Mouse (Mus musculus): ENCODE data around the gene Cdc6. TPM values are rescaled to one million over a fixed set of nuclear protein-coding genes. Genes with fewer than 3 reads are reported as not detected.
A peak's percentile ranks its signal among the peaks of the same experiment; 100 is the strongest.
"Not testable (repeated sequence)": the region's sequence is repeated elsewhere in the genome, so short reads cannot be mapped to it uniquely, and the experiment has no call there.

Cdc6 gene
- polyA plus RNA-seq, 1 experiment, result 0.82 TPM

DNA sequence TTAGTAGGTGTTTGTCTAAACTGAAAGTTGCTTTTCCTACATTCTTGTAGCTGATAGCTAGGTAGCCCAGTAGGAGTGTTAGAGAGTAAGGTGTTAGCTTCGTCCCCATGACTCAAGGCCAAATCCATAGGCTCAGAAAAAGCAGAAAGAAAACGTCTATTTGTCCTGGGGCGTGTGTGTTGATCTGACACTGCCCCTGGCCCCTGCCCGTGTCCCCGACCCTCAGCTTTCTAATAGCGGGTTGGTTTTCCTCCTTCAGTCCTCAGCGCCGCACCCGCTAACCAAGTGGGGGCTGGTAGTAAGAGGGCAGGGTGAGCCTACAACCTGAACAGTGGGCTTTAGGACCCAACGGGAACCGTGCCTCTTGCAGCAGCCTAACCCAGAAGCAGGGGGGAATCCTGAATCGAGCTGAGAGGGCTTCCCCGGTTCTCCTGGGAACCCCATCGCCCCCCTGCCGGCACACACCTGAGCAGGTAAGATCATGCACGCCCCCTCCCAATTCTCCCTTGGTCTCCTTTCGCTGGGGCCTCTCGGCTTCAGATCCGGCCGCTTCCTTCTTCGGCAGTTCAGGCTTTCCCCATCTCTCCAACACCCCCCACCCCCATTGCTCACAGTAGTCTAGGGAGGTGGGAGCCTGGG, 20.0 kb downstream of the Cdc6 start, which contains the start of gene Rara:
Gene Rara (plus strand): TSS at position 381 of the 639 bp plus-strand sequence.
- H3K4me3 ChIP-seq (replicated peaks), result peak within 1 kb of the TSS; percentile 32
- no peaks in the 10 kb centered on the region for H3K9me3 ChIP-seq (ENCODE audit: control insufficient read depth, low read length)
- H3K4me1 ChIP-seq (ENCODE audit: control insufficient read depth), result peaks cover 32% of the 10 kb centered on the region
- H3K36me3 ChIP-seq (ENCODE audit: control insufficient read depth), result peaks cover 36% of the 10 kb centered on the region
- TF ChIP-seq GATA1 (IDR thresholded peaks at IDR 0.05; ENCODE audit: low read length) (no peak), TAL1 (IDR thresholded peaks at IDR 0.05; ENCODE audit: low read length) (no peak)
- H3K27me3 ChIP-seq (ENCODE audit: control insufficient read depth), result peaks cover 54% of the 10 kb centered on the region

DNA sequence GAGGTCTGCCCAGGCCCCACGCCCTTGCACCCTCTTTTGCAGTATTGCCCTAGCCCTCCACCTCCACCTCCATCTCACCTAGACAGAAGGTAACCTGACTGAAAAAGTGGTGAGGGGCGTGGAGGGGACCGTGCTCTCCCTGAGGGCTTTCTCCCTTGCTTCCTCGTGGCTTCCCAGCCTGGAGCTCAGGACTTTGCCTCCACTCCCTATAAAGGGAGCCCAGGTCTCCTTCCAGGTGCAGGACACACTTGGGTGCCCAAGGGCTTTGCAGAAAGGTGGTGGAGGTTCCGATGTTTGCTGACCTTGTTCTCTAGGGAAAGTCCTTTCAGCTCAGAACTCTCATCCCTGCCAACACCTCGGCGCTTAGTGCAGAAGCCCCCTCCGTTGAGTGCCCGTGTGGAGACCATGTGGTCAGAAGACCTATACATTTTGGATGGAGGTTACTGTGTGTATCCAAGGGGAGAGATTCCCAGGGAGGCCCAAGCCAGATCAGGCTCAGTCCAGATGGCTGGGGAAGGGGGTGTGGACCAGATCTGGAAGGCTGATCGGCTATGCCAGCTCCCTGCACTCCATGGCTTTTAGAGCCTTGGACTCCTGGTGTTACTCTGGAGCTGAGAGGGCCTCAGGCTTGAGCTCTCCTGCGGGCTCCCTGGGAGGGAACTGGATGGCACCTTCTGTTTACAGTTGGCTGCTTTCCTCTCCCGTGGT, 20.7 kb downstream of the Cdc6 start:
- Histone ChIP-seq H3K4me1 (ENCODE audit: control insufficient read depth) (peaks cover 29% of the 10 kb centered on the region), H3K4me3 (replicated peaks) (no peak overlapping the region), H3K27me3 (ENCODE audit: control insufficient read depth) (peaks cover 61% of the 10 kb centered on the region), H3K9me3 (ENCODE audit: control insufficient read depth, low read length) (no peaks in the 10 kb centered on the region), H3K36me3 (ENCODE audit: control insufficient read depth) (peaks cover 28% of the 10 kb centered on the region)
- no peak for TF ChIP-seq TAL1 (IDR thresholded peaks at IDR 0.05; ENCODE audit: low read length)
- no peak for TF ChIP-seq GATA1 (IDR thresholded peaks at IDR 0.05; ENCODE audit: low read length)

DNA sequence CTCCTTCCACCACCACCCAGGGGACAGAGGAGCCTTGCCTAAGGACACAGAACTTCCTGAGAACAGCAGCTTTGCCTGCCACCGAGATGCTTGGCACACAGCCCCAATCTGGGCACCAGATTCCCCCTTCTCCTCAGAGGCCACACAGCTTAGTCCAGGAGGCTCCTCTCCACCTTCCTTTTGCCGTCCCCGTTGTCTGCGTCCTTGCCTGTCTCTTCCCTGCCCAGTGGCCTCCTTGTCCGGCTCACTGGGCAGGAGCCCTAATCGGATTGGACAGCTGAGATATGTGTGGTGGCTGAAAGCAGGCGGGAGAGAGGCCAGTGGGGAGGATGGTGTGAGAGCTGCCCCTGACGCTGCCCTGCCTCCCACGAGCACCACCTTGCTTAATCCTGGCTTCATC, 21.9 kb downstream of the Cdc6 start:
- Histone ChIP-seq H3K36me3 (ENCODE audit: control insufficient read depth) (peaks cover 17% of the 10 kb centered on the region), H3K27me3 (ENCODE audit: control insufficient read depth) (peaks cover 73% of the 10 kb centered on the region), H3K4me3 (replicated peaks) (no peak overlapping the region), H3K9me3 (ENCODE audit: control insufficient read depth, low read length) (no peaks in the 10 kb centered on the region), H3K4me1 (ENCODE audit: control insufficient read depth) (peaks cover 22% of the 10 kb centered on the region)
- no peak for TF ChIP-seq TAL1 (IDR thresholded peaks at IDR 0.05; ENCODE audit: low read length)
- no peak for TF ChIP-seq GATA1 (IDR thresholded peaks at IDR 0.05; ENCODE audit: low read length)

DNA sequence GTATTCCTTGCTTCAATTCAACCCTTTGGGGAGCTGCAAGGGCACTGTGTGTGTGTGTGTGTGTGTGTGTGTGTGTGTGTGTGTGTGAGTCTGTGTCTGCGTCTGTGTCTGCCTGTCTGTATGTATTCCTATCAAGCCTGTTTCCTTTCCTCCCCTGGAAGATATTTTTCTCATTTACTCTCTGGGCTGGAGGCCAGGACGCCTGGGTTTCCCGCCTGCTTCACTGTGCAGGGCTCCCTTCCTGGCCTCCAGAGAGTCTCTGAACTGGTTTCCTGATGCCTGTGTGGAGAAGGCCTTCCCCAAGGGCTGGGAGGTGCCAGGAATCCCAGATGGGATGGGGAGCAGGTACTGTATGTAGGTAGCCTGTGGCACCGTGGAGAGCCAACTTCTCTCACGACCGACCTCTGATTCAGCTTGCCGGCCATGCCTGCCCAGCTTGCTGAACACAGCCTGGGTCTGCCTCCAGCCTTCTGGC, 22.6 kb downstream of the Cdc6 start:
- TF ChIP-seq GATA1 (IDR thresholded peaks at IDR 0.05; ENCODE audit: low read length) (no peak), TAL1 (IDR thresholded peaks at IDR 0.05; ENCODE audit: low read length) (no peak)
- Histone ChIP-seq H3K9me3 (ENCODE audit: control insufficient read depth, low read length) (peaks cover 2% of the 10 kb centered on the region; the same call in 1 of the 2 replicates), H3K4me3 (replicated peaks) (no peak overlapping the region), H3K27me3 (ENCODE audit: control insufficient read depth) (peaks cover 80% of the 10 kb centered on the region), H3K36me3 (ENCODE audit: control insufficient read depth) (peaks cover 11% of the 10 kb centered on the region), H3K4me1 (ENCODE audit: control insufficient read depth) (peaks cover 16% of the 10 kb centered on the region)

DNA sequence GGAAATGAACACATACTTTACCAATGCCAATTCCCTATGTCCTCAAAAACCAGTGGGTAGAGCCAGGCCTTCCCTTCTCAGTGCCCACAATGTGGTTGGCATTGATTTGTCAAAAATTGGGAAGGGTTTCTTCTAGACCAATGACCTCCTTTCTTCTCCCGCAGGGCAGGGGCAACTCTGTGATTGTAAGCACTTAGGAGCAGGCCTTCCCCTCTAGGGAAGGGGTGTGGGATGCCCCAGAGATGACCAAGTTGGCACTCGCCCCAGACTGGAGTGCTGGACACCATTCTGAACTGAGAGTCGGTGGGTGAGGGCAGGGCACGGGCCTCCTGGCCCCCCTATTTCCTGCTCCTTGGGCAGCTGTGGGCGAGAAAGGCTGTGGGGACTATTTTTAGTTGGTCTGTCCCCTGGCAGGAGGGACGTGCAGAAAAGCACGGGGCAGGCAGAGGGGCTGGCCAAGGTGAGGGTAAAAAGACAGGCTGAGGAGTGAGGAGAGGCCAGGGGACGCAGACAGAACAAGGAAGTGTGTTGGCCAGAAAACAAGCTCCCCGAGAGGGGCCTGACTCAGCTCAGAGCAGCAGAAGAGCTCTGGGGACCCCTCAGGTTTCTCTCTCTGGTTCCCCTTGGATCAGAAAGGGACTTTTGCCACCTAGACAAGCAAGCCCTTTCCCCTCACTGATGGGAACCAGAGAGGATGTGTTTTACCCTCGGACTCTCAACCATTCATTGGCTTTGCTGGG, 23.3 kb downstream of the Cdc6 start:
- Histone ChIP-seq H3K4me1 (ENCODE audit: control insufficient read depth) (peaks cover 10% of the 10 kb centered on the region), H3K36me3 (ENCODE audit: control insufficient read depth) (peaks cover 7% of the 10 kb centered on the region), H3K9me3 (ENCODE audit: control insufficient read depth, low read length) (peaks cover 7% of the 10 kb centered on the region; the same call in 1 of the 2 replicates), H3K27me3 (ENCODE audit: control insufficient read depth) (peaks cover 87% of the 10 kb centered on the region), H3K4me3 (replicated peaks) (no peak overlapping the region)
- TF ChIP-seq TAL1 (IDR thresholded peaks at IDR 0.05; ENCODE audit: low read length) (no peak), GATA1 (IDR thresholded peaks at IDR 0.05; ENCODE audit: low read length) (no peak)

DNA sequence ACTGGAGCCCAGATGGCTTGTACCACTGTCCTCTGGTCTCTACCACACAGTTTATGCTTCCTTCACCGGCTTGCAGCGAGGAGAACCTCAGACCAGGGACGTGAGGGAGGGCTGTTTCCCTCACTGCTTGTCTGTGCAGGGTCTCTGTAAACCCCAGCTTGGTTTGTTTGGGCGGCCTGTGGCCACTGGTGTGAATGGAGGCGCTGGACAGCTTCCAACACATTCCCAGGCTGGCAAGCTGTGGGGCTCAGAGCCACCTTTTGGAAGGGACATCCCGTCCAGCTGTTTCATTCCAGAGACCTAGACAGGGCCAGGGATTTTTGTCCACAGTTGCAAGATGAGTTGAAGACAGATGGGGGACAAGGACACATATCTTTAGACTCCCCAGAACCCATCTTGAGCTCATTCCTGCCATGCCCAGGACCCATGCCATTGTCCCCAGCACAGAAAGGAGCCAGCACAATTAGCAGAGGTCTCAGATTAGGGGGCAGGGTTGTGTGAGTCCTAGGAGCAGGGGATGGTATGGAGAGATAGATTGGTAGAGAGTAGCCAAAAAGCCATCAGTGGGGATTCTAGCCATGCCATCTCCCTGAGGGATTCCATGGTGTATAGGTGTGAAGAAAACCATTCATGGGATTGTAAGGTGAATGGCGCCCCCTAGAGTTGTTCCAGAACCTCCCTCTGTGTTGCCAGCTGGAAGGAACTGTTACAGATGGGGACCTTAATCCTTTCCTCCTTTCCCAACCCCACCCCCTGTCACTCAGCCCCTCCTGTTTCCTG, 24.1 kb downstream of the Cdc6 start:
- TF ChIP-seq TAL1 (IDR thresholded peaks at IDR 0.05; ENCODE audit: low read length), result no peak
- no peak for TF ChIP-seq GATA1 (IDR thresholded peaks at IDR 0.05; ENCODE audit: low read length)
- Histone ChIP-seq H3K4me1 (ENCODE audit: control insufficient read depth) (peaks cover 15% of the 10 kb centered on the region), H3K4me3 (replicated peaks) (no peak overlapping the region), H3K36me3 (ENCODE audit: control insufficient read depth) (no peaks in the 10 kb centered on the region; the same call in 1 of the 2 replicates), H3K27me3 (ENCODE audit: control insufficient read depth) (peaks cover 95% of the 10 kb centered on the region), H3K9me3 (ENCODE audit: control insufficient read depth, low read length) (peaks cover 9% of the 10 kb centered on the region; the same call in 1 of the 2 replicates)

DNA sequence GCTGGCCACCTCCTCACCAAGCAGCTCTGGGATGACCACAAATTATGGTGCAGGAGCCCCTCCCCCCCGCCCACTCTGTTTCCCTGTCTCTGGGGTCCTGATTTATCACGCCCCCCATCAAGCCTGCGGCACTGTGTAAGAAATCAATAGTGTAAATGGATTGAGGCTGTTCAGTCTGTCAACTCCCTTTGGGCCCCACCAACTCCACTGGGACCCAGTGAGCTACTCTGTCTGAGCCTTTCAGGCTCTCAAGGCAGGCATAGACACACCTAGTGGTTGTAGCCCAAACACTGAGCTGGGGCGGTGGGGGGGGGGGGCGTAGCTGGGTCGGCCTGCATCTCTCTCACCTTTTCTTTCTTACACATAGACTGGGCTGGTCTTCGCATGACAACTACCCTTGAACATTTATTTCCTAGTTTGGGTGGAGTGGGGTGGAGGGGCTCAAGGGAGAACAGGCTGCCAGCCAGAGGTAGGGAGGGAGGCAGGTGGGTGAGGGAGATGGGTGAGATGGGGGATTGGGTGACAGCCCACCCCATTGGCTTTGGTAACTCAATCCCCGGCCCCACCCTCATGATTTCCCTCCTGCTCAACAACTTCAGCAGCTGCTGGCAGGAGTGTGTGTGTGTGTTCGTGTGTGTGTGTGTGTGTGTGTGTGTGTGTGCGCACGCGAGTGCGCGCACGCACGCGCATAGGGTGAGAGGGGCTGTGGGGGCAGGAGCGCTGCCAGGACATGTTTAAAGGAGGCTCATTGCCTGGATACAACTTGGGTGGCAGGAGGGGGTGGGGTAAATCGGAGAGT, 24.9 kb downstream of the Cdc6 start:
- H3K9me3 ChIP-seq (ENCODE audit: control insufficient read depth, low read length), result peaks cover 9% of the 10 kb centered on the region; the same call in 1 of the 2 replicates
- no peak for TF ChIP-seq GATA1 (IDR thresholded peaks at IDR 0.05; ENCODE audit: low read length)
- no peak for TF ChIP-seq TAL1 (IDR thresholded peaks at IDR 0.05; ENCODE audit: low read length)
- no peak overlapping the region for H3K4me3 ChIP-seq (replicated peaks)
- H3K4me1 ChIP-seq (ENCODE audit: control insufficient read depth), result peaks cover 22% of the 10 kb centered on the region
- H3K27me3 ChIP-seq (ENCODE audit: control insufficient read depth), result peaks cover 99% of the 10 kb centered on the region
- H3K36me3 ChIP-seq (ENCODE audit: control insufficient read depth), result no peaks in the 10 kb centered on the region

DNA sequence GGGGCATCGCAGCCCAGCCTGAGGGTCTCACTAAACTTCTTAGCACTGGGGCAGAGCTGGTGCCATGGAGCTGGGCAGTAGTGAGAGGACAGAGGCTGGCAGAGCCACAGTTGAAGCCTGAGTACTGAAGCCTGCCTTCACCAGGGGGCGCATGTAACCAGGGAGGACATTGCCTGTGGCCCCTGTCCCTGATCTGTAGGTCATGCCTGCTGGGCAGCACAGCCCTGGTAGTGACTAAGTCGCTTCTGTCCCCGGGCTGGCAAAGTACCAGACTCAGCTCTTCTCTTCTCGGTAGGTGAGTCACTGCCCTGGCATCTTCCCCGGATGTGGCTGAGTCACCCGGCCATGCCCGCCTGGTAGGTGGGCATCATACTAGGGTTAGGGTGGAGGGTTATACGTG, 25.6 kb downstream of the Cdc6 start:
- Histone ChIP-seq H3K9me3 (ENCODE audit: control insufficient read depth, low read length) (peaks cover 9% of the 10 kb centered on the region; the same call in 1 of the 2 replicates), H3K36me3 (ENCODE audit: control insufficient read depth) (no peaks in the 10 kb centered on the region), H3K4me3 (replicated peaks) (no peak overlapping the region), H3K4me1 (ENCODE audit: control insufficient read depth) (peaks cover 25% of the 10 kb centered on the region), H3K27me3 (ENCODE audit: control insufficient read depth) (peaks cover 99% of the 10 kb centered on the region)
- no peak for TF ChIP-seq TAL1 (IDR thresholded peaks at IDR 0.05; ENCODE audit: low read length)
- TF ChIP-seq GATA1 (IDR thresholded peaks at IDR 0.05; ENCODE audit: low read length), result no peak

DNA sequence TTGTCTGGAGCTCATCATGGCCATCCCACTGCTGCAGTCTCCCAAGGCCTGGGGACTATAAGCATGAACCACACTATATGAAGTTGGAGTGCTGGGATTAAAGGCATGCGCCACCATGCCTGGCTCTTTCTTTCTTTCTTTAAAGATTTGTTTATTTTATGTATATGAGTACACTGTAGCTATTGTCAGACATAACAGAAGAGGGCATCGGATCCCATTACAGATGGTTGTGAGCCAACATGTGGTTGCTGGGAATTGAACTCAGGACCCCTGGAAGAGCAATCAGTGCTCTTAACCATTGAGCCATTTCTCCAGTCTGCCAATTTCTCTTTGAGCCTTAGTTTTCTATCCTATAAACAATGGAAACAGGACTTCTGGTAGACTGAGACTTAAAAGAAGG, 26.2 kb downstream of the Cdc6 start:
- H3K4me3 ChIP-seq (replicated peaks); H3K9me3 ChIP-seq (ENCODE audit: control insufficient read depth, low read length); H3K36me3 ChIP-seq (ENCODE audit: control insufficient read depth): not testable (repeated sequence)
- H3K27me3 ChIP-seq (ENCODE audit: control insufficient read depth), result peaks cover 99% of the 10 kb centered on the region
- peaks cover 30% of the 10 kb centered on the region for H3K4me1 ChIP-seq (ENCODE audit: control insufficient read depth)

Data from erythroblast, embryonic 14.5 days (primary cell).